Mouse (Mus musculus): ENCODE data around the gene Fgfr2. TPM values are rescaled to one million over a fixed set of nuclear protein-coding genes. Genes with fewer than 3 reads are reported as not detected.
"Not testable (repeated sequence)": the region's sequence is repeated elsewhere in the genome, so short reads cannot be mapped to it uniquely, and the experiment has no call there.

Gene Fgfr2
- polyA plus RNA-seq, 1 experiment from 2014 or later, result 24.9 TPM

DNA sequence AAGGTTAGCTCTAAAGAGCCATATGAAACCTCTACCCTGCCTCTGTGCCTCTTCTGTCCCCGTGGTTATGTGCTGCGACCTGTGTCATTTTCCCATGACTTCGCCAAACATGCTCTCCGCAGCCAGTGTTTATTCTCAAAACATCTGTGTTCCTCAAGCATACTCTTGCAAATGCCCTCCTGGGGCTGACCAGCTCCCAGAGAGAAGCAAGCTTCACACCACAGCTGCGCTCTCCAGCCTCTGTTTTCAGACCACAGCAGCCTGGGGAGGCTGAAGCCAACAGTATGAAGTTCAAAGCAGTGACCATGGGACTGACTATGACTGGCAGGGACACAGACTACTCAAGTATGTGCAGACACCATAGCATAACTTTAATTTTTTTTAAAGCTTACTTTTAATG lies 616.9 kb downstream of the Fgfr2 start:
- Histone ChIP-seq H3K9ac (ENCODE audit: low read depth, low read length) (no peak overlapping the region), H3K4me1 (ENCODE audit: control insufficient read depth, insufficient read depth, low read length) (no peaks in the 10 kb centered on the region), H3K4me3 (ENCODE audit: low read depth, low read length) (no peak overlapping the region), H3K36me3 (ENCODE audit: control insufficient read depth, insufficient read depth, low read length) (no peaks in the 10 kb centered on the region), H3K4me2 (no peak overlapping the region), H3K27ac (ENCODE audit: low read depth, low read length) (no peak overlapping the region), H3K9me3 (replicated peaks; ENCODE audit: control insufficient read depth, low read length) (no peaks in the 10 kb centered on the region), H3K27me3 (ENCODE audit: control insufficient read depth, insufficient read depth, low read length) (no peaks in the 10 kb centered on the region)
- 38% methylated on average over 5 of the region's 5 CpGs for WGBS (ENCODE audit: insufficient replicate concordance)
- ATAC-seq (replicated peaks; ENCODE audit: insufficient number of reproducible peaks, low FRiP score, low TSS enrichment), result no peak

DNA sequence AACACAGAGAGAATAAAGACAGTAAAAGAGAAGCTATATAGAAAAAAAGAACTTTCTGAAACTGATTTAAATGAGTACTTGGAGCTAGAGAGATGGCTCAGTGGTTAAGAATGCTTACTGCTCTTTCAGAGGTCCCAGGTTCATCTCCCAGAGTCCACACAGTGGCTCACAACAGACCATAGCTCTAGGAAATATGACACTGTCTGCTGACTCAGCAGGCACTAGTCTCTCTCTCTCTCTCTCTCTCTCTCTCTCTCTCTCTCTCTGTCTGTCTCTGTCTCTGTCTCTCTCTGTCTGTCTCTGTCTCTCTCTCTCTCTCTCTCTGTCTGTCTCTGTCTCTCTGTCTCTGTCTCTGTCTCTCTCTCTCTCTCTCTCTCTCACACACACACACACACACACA lies 620.7 kb downstream of the Fgfr2 start:
- H3K9me3 ChIP-seq (replicated peaks; ENCODE audit: control insufficient read depth, low read length); ATAC-seq (replicated peaks; ENCODE audit: insufficient number of reproducible peaks, low FRiP score, low TSS enrichment); H3K27ac ChIP-seq (ENCODE audit: low read depth, low read length); H3K4me1 ChIP-seq (ENCODE audit: control insufficient read depth, insufficient read depth, low read length); H3K36me3 ChIP-seq (ENCODE audit: control insufficient read depth, insufficient read depth, low read length); H3K4me2 ChIP-seq; H3K9ac ChIP-seq (ENCODE audit: low read depth, low read length); H3K4me3 ChIP-seq (ENCODE audit: low read depth, low read length); H3K27me3 ChIP-seq (ENCODE audit: control insufficient read depth, insufficient read depth, low read length): not testable (repeated sequence)

DNA sequence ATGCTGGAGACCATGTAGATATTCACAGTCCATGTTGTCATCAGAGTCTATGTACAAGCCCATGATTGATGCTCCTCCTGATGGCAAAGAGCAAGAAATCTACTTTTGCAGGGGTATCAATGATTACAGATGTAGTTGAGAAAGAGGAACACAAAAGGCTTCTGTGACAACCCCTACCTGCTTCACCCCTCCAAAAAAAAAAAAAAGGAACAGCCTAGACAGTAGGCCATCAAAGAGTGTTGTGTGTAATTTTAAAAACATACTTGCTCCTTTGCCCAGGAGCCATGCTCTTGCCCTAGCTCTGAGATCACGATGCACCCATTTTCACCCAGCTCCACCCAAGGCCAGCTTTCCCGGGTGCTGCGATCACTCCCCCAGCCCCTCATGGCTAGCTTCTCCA lies 626.0 kb downstream of the Fgfr2 start:
- Histone ChIP-seq H3K4me2 (no peak overlapping the region), H3K9ac (ENCODE audit: low read depth, low read length) (no peak overlapping the region), H3K27me3 (ENCODE audit: control insufficient read depth, insufficient read depth, low read length) (no peaks in the 10 kb centered on the region), H3K4me1 (ENCODE audit: control insufficient read depth, insufficient read depth, low read length) (peaks cover 4% of the 10 kb centered on the region; the same call in 1 of the 2 replicates), H3K9me3 (replicated peaks; ENCODE audit: control insufficient read depth, low read length) (no peaks in the 10 kb centered on the region), H3K27ac (ENCODE audit: low read depth, low read length) (no peak overlapping the region), H3K4me3 (ENCODE audit: low read depth, low read length) (no peak overlapping the region), H3K36me3 (ENCODE audit: control insufficient read depth, insufficient read depth, low read length) (no peaks in the 10 kb centered on the region)
- ATAC-seq (replicated peaks; ENCODE audit: insufficient number of reproducible peaks, low FRiP score, low TSS enrichment), result no peak
- 94% methylated on average over 3 of the region's 3 CpGs for WGBS (ENCODE audit: insufficient replicate concordance)

DNA sequence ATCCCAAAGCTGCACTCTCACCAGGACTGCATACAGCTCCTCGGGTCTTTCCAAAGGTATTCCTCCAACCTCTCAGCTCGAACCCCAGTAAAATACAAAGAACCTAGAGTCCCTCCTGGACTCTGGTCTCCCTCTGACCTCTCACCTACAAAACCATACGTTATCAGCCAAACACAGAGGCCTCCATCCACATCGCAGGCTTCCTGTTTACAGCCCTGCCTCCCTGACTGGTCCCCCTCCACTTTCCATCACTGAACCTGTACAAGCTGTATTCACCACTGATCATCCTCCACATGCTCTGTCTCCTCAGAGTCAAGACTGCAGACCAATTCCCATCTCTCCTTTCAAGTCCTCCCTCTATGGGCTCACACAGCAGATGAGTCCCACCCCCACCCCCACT lies 628.9 kb downstream of the Fgfr2 start:
- Histone ChIP-seq H3K9ac (ENCODE audit: low read depth, low read length) (no peak overlapping the region), H3K27ac (ENCODE audit: low read depth, low read length) (no peak overlapping the region), H3K9me3 (replicated peaks; ENCODE audit: control insufficient read depth, low read length) (no peaks in the 10 kb centered on the region), H3K4me2 (no peak overlapping the region), H3K36me3 (ENCODE audit: control insufficient read depth, insufficient read depth, low read length) (no peaks in the 10 kb centered on the region), H3K27me3 (ENCODE audit: control insufficient read depth, insufficient read depth, low read length) (no peaks in the 10 kb centered on the region), H3K4me3 (ENCODE audit: low read depth, low read length) (no peak overlapping the region), H3K4me1 (ENCODE audit: control insufficient read depth, insufficient read depth, low read length) (peaks cover 4% of the 10 kb centered on the region; the same call in 1 of the 2 replicates)
- peak; percentile 75; the same call in 1 of the 2 replicates for ATAC-seq (replicated peaks; ENCODE audit: insufficient number of reproducible peaks, low FRiP score, low TSS enrichment)
- 37% methylated on average over 4 of the region's 4 CpGs for WGBS (ENCODE audit: insufficient replicate concordance)

DNA sequence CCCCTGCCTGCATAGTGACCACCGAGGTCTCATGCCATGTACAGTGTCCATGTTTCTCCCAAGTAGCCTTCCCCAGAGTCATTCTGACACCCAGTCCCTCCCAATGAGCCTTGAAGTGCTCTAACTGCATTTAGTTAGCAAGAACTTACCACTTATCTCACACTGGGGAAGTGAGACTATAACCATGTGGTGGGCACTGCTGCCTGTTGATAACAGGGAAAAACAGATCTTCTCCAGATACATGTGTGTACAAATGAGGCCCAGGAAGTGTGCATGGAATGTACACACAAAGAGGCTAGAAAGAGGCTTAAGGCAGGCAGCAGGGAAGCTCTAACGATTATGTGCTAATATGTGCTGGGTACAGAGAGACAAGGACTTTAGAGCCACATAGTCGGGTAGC lies 629.5 kb downstream of the Fgfr2 start:
- Histone ChIP-seq H3K27ac (ENCODE audit: low read depth, low read length) (peak overlapping the region; percentile 18; the same call in 1 of the 2 replicates), H3K9ac (ENCODE audit: low read depth, low read length) (no peak overlapping the region), H3K4me3 (ENCODE audit: low read depth, low read length) (no peak overlapping the region), H3K9me3 (replicated peaks; ENCODE audit: control insufficient read depth, low read length) (no peaks in the 10 kb centered on the region), H3K27me3 (ENCODE audit: control insufficient read depth, insufficient read depth, low read length) (no peaks in the 10 kb centered on the region), H3K4me1 (ENCODE audit: control insufficient read depth, insufficient read depth, low read length) (peaks cover 4% of the 10 kb centered on the region; the same call in 1 of the 2 replicates), H3K4me2 (no peak overlapping the region), H3K36me3 (ENCODE audit: control insufficient read depth, insufficient read depth, low read length) (no peaks in the 10 kb centered on the region)
- 56% methylated on average over 3 of the region's 3 CpGs for WGBS (ENCODE audit: insufficient replicate concordance)
- ATAC-seq (replicated peaks; ENCODE audit: insufficient number of reproducible peaks, low FRiP score, low TSS enrichment), result peak; percentile 43

DNA sequence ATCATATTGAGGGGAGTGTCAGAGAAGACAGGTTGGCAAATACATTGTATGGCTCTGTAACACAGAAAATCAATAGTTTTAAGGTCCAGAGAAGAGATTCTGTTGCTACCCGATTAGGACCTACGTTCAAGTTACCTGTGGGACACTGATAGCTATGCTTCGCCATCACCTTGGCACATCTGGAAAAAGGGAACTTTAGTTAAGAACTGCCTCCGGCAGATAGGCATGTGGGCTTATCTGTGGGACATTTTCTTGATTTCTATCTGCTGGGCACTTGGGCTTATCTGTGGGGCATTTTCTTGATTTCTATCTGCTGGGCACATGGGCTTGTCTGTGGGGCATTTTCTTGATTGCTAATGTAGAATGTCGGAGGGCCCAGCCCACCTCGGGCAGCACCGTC lies 631.2 kb downstream of the Fgfr2 start:
- peaks cover 4% of the 10 kb centered on the region; the same call in 1 of the 2 replicates for H3K4me1 ChIP-seq (ENCODE audit: control insufficient read depth, insufficient read depth, low read length)
- no peaks in the 10 kb centered on the region for H3K27me3 ChIP-seq (ENCODE audit: control insufficient read depth, insufficient read depth, low read length)
- ATAC-seq (replicated peaks; ENCODE audit: insufficient number of reproducible peaks, low FRiP score, low TSS enrichment), result no peak
- no peaks in the 10 kb centered on the region for H3K9me3 ChIP-seq (replicated peaks; ENCODE audit: control insufficient read depth, low read length)
- WGBS (ENCODE audit: insufficient replicate concordance), result 84% methylated on average over 7 of the region's 7 CpGs
- H3K4me3 ChIP-seq (ENCODE audit: low read depth, low read length), result no peak overlapping the region
- no peaks in the 10 kb centered on the region for H3K36me3 ChIP-seq (ENCODE audit: control insufficient read depth, insufficient read depth, low read length)
- no peak overlapping the region for H3K4me2 ChIP-seq
- no peak overlapping the region for H3K27ac ChIP-seq (ENCODE audit: low read depth, low read length)
- H3K9ac ChIP-seq (ENCODE audit: low read depth, low read length), result no peak overlapping the region

DNA sequence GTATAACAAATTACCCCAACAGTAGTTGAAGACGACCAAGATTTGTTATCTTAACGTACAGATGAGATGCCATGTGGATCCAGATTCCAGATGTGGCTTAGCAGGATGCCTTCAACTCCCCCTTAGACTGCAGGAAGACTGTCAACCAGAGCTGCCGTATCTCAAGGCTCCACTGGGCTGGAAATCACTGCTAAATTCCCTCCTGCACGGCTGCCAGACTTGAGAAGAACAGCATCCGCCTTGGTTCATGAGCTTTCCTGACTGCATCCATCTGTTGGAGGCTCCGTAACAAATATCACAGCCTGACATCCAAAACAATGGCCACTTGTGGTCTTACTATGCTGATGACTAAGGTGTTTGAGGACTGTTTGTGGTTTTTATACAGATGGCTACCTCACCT lies 635.8 kb downstream of the Fgfr2 start:
- Histone ChIP-seq H3K27ac (ENCODE audit: low read depth, low read length) (no peak overlapping the region), H3K9me3 (replicated peaks; ENCODE audit: control insufficient read depth, low read length) (no peaks in the 10 kb centered on the region), H3K27me3 (ENCODE audit: control insufficient read depth, insufficient read depth, low read length) (no peaks in the 10 kb centered on the region), H3K4me3 (ENCODE audit: low read depth, low read length) (no peak overlapping the region), H3K9ac (ENCODE audit: low read depth, low read length) (no peak overlapping the region), H3K4me2 (no peak overlapping the region), H3K4me1 (ENCODE audit: control insufficient read depth, insufficient read depth, low read length) (no peaks in the 10 kb centered on the region), H3K36me3 (ENCODE audit: control insufficient read depth, insufficient read depth, low read length) (no peaks in the 10 kb centered on the region)
- 52% methylated on average over 6 of the region's 6 CpGs for WGBS (ENCODE audit: insufficient replicate concordance)
- ATAC-seq (replicated peaks; ENCODE audit: insufficient number of reproducible peaks, low FRiP score, low TSS enrichment), result no peak

DNA sequence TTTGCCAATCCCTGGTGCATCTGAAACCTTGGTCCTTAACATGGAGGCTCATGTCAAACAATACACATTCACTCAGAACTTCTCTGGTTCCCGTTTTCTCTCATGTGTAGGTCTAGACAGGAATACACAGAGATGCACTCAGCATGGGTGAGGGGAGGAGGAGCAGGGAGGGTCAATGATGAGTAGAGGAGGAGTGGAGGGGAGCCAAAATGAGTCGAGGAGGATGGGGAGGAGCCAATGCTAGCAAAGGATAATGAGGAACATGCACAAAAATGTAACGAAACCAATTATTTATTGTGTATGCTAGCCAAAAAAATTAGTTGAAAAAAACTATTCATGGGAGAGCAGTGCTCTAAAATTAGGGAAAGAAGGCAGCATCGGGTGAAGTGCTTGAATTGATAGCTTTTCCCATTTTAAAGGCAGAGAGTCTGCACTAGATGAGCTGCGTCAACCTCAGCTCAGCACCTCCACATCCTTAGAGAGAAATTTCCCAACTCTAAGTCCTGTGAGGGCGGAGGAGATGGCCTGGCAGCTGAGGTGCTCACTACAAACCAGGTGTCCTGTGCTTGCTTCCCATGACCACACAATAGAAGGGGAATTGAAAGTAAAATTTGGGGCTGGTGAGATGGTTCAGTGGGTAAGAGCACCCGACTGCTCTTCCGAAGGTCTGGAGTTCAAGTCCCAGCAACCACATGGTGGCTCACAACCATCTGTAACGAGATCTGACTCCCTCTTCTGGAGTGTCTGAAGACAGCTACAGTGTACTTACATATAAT lies 636.6 kb downstream of the Fgfr2 start:
- Histone ChIP-seq H3K27me3 (ENCODE audit: control insufficient read depth, insufficient read depth, low read length) (no peaks in the 10 kb centered on the region), H3K9ac (ENCODE audit: low read depth, low read length) (no peak overlapping the region), H3K36me3 (ENCODE audit: control insufficient read depth, insufficient read depth, low read length) (no peaks in the 10 kb centered on the region), H3K4me2 (no peak overlapping the region), H3K4me1 (ENCODE audit: control insufficient read depth, insufficient read depth, low read length) (no peaks in the 10 kb centered on the region), H3K9me3 (replicated peaks; ENCODE audit: control insufficient read depth, low read length) (no peaks in the 10 kb centered on the region), H3K27ac (ENCODE audit: low read depth, low read length) (no peak overlapping the region), H3K4me3 (ENCODE audit: low read depth, low read length) (no peak overlapping the region)
- no peak for ATAC-seq (replicated peaks; ENCODE audit: insufficient number of reproducible peaks, low FRiP score, low TSS enrichment)
- 83% methylated on average over 9 of the region's 9 CpGs for WGBS (ENCODE audit: insufficient replicate concordance)

DNA sequence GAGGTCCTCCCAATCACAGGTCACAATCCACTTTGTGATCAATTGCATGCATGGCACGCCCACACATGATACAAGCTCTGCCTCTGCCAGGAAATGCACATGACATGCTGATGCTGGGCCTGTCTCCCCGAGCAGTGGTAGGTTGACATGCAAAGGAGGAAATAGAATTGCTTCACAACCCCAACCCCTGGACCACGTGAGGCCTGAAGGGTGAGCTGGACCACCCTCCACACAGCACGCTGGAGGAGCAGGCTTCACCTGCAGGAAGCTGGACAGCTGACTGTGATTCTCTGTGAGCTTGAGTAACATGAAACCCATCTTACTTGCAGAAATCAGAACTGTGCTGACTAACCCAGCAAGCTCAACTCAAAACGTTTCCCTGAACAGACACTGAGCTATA lies 638.7 kb downstream of the Fgfr2 start:
- Histone ChIP-seq H3K27ac (ENCODE audit: low read depth, low read length) (no peak overlapping the region), H3K9ac (ENCODE audit: low read depth, low read length) (no peak overlapping the region), H3K9me3 (replicated peaks; ENCODE audit: control insufficient read depth, low read length) (no peaks in the 10 kb centered on the region), H3K27me3 (ENCODE audit: control insufficient read depth, insufficient read depth, low read length) (no peaks in the 10 kb centered on the region), H3K4me1 (ENCODE audit: control insufficient read depth, insufficient read depth, low read length) (no peaks in the 10 kb centered on the region), H3K4me3 (ENCODE audit: low read depth, low read length) (no peak overlapping the region), H3K36me3 (ENCODE audit: control insufficient read depth, insufficient read depth, low read length) (no peaks in the 10 kb centered on the region), H3K4me2 (no peak overlapping the region)
- ATAC-seq (replicated peaks; ENCODE audit: insufficient number of reproducible peaks, low FRiP score, low TSS enrichment), result no peak
- 65% methylated on average over 5 of the region's 5 CpGs for WGBS (ENCODE audit: insufficient replicate concordance)

Data from heart, embryonic 11.5 days (tissue).